Mouse (Mus musculus) large intestine, adult 2 months (tissue): ENCODE results near the gene Acot12. TPM values are rescaled to one million over a fixed set of nuclear protein-coding genes. Genes with fewer than 3 reads are reported as not detected.
"Not testable (repeated sequence)": the region's sequence is repeated elsewhere in the genome, so short reads cannot be mapped to it uniquely, and the experiment has no call there.

Source experiments
- DNase-seq: peaks from one replicate; pipeline ENCODE4 v3.0.0-alpha.2; 2012; ENCODE audit warnings: low read depth, low spot score
- WGBS: fragments of 180-500 bp; shearing (Covaris S2); methylation state at CpG from one replicate; pipeline ENCODE4 v1.1.7; 2018; 5-methylcytosine and 5-hydroxymethylcytosine counted together
- polyA plus RNA-seq: library from polyadenylated mRNA; depleted of rRNA; stranded (reverse); fragments of >200 nt; gene quantifications from 2 replicates; pipeline ENCODE4 v1.2.3, GENCODE M21; 2012

Acot12 gene
- polyA plus RNA-seq, 1 experiment: 3.0 TPM

- WGBS: 63% methylated on average over 7 of the region's 7 CpGs
- DNase-seq: no peak
Observed at GRCm38 (mm10) chr13:91758316-91759048, 17.2 kb downstream of the Acot12 start.

GRCm38 (mm10) chr13:91759791-91760190 lies 18.5 kb downstream of the Acot12 start:
- 43% methylated on average over 8 of the region's 8 CpGs for WGBS

GRCm38 (mm10) chr13:91760302-91761050 lies 19.2 kb downstream of the Acot12 start:
- WGBS: 87% methylated on average over 8 of the region's 8 CpGs
- no peak for DNase-seq

More at GRCm38 (mm10) chr13:91759791-91760190, 18.5 kb downstream of the Acot12 start:
- no peak for DNase-seq

- DNase-seq: no peak
- 82% methylated on average over 6 of the region's 6 CpGs for WGBS
Observed at GRCm38 (mm10) chr13:91761654-91762445, 20.5 kb downstream of the Acot12 start.

- 88% methylated on average over 3 of the region's 3 CpGs for whole genome bisulfite sequencing
- DNase-seq: not testable (repeated sequence)
Observed at GRCm38 (mm10) chr13:91763654-91764053, 22.3 kb downstream of the Acot12 start.

- no peak for DNase-seq
- 92% methylated on average over 4 of the region's 4 CpGs for WGBS
Observed at GRCm38 (mm10) chr13:91765627-91766026, 24.3 kb downstream of the Acot12 start.

- 62% methylated on average over 9 of the region's 9 CpGs for WGBS
- no peak for DNase-seq
Observed at GRCm38 (mm10) chr13:91768683-91769651, 27.7 kb downstream of the Acot12 start.

GRCm38 (mm10) chr13:91778092-91778491 lies 36.8 kb downstream of the Acot12 start:
- no peak for DNase-seq
- WGBS: 97% methylated on average over 5 of the region's 5 CpGs

GRCm38 (mm10) chr13:91779892-91780291 lies 38.6 kb downstream of the Acot12 start:
- no peak for DNase-seq

- no peak for DNase-seq
- WGBS: 23% methylated on average over 1 of the region's 1 CpGs
Observed at GRCm38 (mm10) chr13:91792035-91792434, 50.7 kb downstream of the Acot12 start.

GRCm38 (mm10) chr13:91794926-91795436 lies 53.7 kb downstream of the Acot12 start:
- 96% methylated on average over 13 of the region's 13 CpGs for WGBS
- no peak for DNase-seq

- 85% methylated on average over 10 of the region's 10 CpGs for WGBS
- DNase-seq: no peak
Observed at GRCm38 (mm10) chr13:91795593-91795992, 54.3 kb downstream of the Acot12 start.

- 91% methylated on average over 6 of the region's 6 CpGs for WGBS
- DNase-seq: no peak
Observed at GRCm38 (mm10) chr13:91796003-91796402, 54.7 kb downstream of the Acot12 start.

- DNase-seq: no peak
- 95% methylated on average over 6 of the region's 6 CpGs for WGBS
Observed at GRCm38 (mm10) chr13:91796916-91797315, 55.6 kb downstream of the Acot12 start.

- DNase-seq: no peak
- 92% methylated on average over 10 of the region's 10 CpGs for WGBS
Observed at GRCm38 (mm10) chr13:91797442-91797841, 56.1 kb downstream of the Acot12 start.

GRCm38 (mm10) chr13:91801726-91802125 lies 60.4 kb downstream of the Acot12 start:
- WGBS: 56% methylated on average over 5 of the region's 5 CpGs

GRCm38 (mm10) chr13:91807155-91807839 lies 66.0 kb downstream of the Acot12 start, which contains the start of gene Zcchc9:
TSS of gene Zcchc9 (minus strand) at chr13:91807705.
- DNase-seq: peak; percentile 73
- under 1% methylated on average over 50 of the region's 50 CpGs for WGBS

More at GRCm38 (mm10) chr13:91801726-91802125, 60.4 kb downstream of the Acot12 start:
- DNase-seq: no peak

- no peak for DNase-seq
- WGBS: 9% methylated on average over 20 of the region's 20 CpGs
Observed at GRCm38 (mm10) chr13:91807874-91808575, 66.7 kb downstream of the Acot12 start.
